Mouse (Mus musculus) layer of hippocampus, postnatal 25 days (tissue): ENCODE data around the gene Swsap1. TPM values are rescaled to one million over a fixed set of nuclear protein-coding genes. Genes with fewer than 3 reads are reported as not detected.

Experiments used
- DNase-seq, 2 experiments: peaks; one replicate each; pipeline ENCODE4 v3.0.0; 2022; ENCODE audit warnings: mixed read lengths in 2 of 2, low spot score in 1 of 2; ENCODE audit errors: extremely low spot score in 1 of 2
- total RNA-seq, 2 experiments: library from RNA; stranded (reverse); gene quantifications; 2 replicates each; pipeline ENCODE4 v1.2.3; 2021

The Swsap1 gene
- total RNA-seq, 2 experiments from 2014 or later, result 14.7 to 16.0 TPM

DNA sequence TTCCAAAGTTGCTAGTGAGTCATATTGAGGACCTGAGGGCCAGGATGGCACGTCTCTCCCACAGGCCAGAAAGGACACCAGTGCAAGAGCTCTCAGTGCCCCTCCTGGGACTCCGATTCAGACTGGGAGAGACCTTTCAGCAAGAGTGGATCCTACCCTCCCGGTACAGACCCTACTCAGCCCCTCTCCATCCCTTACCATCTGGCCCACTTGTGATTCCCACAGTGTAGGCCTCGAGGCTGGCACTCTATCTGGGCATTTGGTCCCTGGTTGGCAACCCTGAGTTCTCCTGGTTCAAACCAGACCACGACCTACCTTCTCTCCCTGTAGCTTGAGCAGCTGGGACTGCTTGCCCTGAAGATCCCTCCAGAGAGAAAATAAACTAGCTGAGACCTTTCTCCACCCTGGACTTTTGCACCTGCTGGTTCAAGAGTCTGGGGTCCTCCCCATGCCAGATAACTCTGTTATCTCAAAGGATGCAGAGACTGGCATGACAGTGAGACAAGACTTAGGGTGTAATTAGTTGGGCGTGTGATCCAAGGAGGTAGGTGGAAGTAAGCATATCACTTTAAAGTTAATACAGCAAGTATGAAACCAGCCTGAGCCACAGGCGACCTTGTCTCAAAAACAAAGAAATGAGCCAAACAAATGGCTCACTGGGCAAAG, 20.0 kb upstream of the Swsap1 start:
- no peak for DNase-seq

GRCm38 (mm10) chr9:21936692-21937570, 18.6 kb upstream of the Swsap1 start, which contains the start of gene Plppr2:
Gene Plppr2, plus strand, starts transcription at chr9:21937033.
- DNase-seq, result peak; percentile 92 to 95

DNA sequence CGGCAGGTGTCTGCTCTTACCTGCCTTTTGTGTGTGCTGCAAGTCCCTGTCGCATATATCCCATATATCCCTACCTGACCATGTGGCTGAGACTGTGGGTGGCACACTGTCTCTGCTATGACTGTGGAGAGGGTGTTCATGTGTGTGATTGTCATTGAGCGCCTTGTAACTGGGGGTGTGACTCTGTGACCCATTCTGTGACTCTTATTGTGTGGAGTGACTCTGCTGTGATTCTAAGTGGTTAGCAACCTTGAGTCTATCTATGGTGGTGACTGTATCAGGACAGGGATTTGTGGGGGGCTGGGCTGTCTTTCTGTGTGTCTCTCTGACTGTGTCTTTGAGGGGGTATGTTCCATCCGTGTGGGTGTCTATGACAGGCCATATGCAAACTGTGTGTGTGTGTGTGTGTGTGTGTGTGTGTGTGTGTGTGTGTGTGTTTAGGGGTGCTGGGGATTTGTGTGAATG, 17.8 kb upstream of the Swsap1 start:
- DNase-seq, result no peak

- DNase-seq, result no peak
Observed at GRCm38 (mm10) chr9:21938234-21938855, 17.2 kb upstream of the Swsap1 start.

GRCm38 (mm10) chr9:21943046-21943445, 12.5 kb upstream of the Swsap1 start:
- DNase-seq, result no peak

DNA sequence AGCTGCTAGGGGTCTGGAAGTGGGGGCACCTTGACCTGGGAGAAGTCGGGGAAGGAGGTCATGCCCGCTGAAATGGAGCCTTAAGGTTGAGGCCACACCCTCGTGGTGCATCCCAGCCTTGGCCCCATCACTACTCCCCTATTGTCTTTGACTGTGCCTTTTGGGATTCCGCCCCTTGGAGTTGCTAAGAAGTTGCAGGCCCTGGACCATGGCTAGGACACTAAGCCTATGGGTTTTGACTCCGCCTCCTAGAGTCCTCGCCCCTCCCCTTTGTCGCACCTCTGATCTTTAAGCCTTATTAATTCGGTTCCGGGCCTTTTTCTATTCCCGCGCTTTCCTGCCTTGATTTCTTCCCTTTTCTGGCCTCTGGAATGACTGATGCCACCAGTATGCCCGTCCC, 11.9 kb upstream of the Swsap1 start:
- DNase-seq, result no peak

DNA sequence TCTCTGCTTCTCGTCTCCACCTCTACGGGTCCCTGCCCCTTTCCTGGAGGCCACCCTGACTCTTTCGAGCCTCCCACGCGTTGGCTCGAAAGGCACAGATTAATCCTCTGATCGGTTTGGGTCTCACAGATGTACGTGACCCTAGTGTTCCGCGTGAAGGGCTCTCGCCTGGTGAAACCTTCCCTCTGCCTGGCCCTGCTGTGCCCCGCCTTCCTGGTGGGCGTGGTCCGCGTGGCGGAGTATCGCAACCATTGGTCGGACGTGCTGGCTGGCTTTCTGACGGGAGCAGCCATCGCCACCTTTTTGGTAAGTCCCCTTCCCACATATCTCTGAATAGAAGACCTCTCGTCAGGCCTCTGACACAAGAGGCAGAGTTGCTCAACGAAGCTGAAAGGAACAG, 11.3 kb upstream of the Swsap1 start:
- DNase-seq, result no peak

GRCm38 (mm10) chr9:21947540-21948130, 7.9 kb upstream of the Swsap1 start:
- no peak for DNase-seq

GRCm38 (mm10) chr9:21948146-21948545, 7.4 kb upstream of the Swsap1 start:
- no peak for DNase-seq

- DNase-seq, result no peak
Observed at GRCm38 (mm10) chr9:21948790-21949189, 6.8 kb upstream of the Swsap1 start.

GRCm38 (mm10) chr9:21950322-21950721, 5.2 kb upstream of the Swsap1 start:
- DNase-seq, result peak in 1 of 2 experiments; percentile 67

- DNase-seq, result no peak
Observed at GRCm38 (mm10) chr9:21951977-21952376, 3.6 kb upstream of the Swsap1 start.

- no peak for DNase-seq
Observed at GRCm38 (mm10) chr9:21953600-21953999, 2.0 kb upstream of the Swsap1 start.

DNA sequence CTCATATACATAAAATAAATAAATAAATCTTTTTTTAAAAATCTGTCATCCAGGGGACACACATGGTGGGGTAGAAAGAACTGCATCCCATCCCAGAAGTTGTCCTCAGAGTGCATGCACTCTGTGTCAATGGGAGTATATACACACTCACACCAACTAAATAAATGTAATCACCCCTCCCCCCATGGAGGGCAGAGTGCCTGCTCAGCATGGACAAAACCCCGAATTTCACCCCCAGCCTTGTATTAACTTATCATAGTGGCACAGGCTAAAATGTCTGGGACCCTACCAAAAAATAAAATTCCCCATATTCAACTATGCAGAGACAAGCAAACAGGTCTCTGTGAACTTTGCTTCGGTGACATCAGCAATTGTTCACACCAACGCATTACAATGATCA, 920 bp upstream of the Swsap1 start:
- DNase-seq, result no peak

GRCm38 (mm10) chr9:21955225-21955569, 358 bp upstream of the Swsap1 start:
- no peak for DNase-seq

GRCm38 (mm10) chr9:21958372-21958771, 2.8 kb downstream of the Swsap1 start:
- no peak for DNase-seq

- DNase-seq, result no peak
Observed at GRCm38 (mm10) chr9:21959244-21959643, 3.7 kb downstream of the Swsap1 start.

DNA sequence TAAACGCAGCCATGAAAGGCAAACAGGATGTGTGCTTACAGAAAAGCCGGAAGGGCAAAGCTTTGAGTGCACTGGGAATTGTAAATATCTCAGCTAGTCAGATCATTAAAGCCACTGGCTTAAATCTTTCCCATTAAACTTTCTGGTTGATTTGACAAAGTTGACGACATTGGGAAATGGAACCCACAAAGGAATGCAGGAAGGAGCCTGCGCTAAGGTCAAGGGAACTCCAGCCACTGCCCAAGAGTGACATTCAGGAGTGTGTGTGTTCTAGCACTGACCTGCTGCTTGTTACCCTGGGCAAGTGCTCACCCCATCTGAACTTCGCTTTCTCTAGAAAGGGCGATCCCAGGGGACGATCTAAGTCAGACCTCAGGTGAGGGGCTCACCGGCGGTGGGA, 4.6 kb downstream of the Swsap1 start:
- no peak for DNase-seq

DNA sequence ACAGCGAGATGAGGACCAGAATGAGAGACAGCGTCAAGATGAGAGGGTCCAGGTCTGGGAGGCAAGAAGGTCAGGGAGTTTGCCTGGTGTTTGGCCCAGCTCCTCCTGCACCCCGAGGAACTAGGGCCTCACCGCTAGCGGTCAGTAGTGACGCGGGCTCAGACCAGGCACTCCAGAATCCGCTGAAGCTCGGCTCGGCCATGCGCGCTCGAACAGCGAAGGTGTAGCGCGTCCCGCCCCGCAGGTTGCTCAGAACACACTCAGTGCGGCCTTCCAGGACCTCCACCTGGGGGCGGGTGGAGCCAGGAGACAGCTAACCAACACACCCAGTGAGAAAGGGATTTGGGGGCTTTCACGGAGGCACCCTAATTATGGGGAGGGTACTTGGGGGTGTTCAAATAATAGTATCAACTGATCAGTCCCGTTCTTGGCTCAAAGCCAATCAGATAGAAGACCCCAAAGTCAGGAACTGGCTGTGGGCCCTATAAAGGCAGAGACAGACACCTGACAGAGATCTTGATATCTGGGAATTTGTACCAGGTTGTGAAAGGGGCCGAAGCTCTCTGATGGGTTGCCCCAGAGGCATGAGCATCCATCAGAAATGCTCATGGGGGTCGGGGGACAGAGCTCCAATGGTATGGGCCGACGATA, 5.1 kb downstream of the Swsap1 start:
- no peak for DNase-seq

DNA sequence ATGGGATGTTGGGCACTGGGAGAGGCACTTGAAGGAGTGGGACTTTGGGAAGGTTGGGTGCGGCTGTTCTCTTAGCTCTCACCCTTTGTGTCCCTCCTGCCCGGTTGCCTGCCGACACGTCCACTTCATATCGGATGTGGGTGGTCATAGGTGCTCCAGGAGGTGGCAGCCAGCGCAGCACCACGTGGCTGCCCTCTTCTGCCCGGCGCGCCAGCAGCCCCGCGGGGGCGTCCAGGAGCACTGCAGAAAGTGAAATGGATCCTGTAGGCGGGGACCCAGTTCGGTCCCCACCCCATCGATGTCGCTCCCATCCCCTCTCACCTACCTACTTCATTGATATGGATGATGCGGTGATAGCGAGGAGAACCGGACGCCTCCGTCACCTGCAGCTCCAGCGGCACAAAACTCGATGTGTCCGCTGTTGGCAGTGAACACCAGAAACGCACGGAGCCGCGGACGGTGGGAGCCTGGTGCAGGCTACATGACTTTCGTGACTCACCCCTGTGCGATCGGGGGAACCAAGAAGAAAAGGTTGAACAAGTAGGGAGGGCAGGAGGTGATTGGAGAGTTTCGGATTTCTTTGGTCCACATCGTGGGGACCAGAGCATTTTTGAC, 5.9 kb downstream of the Swsap1 start:
- no peak for DNase-seq
